Mouse (Mus musculus): ENCODE measurements around the gene Ifi211.
"Not testable (repeated sequence)": the region's sequence is repeated elsewhere in the genome, so short reads cannot be mapped to it uniquely, and the experiment has no call there.

The Ifi211 gene

DNA sequence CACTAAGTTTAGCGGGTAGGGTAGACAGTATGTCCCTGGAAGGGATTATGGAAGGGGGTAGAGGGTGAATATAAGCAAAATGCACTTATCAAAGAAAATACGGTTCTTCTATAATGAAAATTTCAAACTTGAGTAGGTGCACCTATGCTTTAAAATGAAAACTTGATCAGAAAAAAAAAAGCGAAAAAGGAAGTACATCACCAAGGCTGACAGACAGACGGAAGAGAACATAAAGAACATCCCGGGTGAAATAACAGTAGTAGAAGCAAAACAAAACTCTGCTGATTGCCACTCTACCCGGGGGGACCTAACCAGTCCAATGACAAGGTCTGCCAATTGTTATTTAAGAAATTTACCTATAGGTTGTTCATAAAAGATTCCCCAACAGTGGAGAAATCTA, 34.6 kb downstream of the Ifi211 start:
- not testable (repeated sequence) for DNase-seq

DNA sequence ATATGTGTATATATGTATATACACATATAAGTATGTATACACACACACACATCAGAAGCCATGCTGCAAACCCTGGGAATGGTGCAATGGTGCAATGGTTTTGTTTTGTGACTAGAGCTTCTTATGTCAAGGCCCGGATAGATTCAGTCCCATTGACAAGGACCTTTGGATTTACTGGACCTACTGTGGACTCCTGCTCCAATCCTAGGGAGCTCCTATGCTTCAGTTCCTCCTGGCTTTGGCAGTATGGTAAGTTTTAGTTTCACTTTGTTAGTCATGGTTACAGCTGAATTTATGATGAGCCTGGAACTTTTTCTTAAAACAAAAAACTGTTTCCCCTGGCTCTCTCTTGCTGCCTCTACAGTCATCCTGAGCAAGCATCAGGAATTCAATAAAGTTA, 35.7 kb downstream of the Ifi211 start:
- DNase-seq, result not testable (repeated sequence)

DNA sequence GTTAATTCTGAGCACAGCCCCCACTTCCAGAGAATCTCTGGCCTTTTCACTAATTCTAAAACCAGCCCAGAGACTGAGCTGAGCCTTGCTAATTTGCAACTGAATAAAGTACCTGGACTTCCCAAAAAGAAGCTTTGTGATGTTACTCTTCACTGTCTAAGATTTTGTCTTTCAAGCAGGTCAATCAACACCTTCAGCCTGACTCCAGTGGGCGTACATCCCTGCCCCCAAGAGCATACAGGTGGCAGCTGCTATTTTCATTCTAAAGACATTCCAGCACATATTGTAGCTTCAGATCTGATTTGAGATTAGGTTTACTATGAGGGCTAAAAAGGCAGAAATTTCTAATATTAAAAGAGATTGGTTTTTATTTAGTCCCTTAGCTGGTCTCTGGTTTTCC, 44.3 kb downstream of the Ifi211 start:
- not testable (repeated sequence) for DNase-seq

DNA sequence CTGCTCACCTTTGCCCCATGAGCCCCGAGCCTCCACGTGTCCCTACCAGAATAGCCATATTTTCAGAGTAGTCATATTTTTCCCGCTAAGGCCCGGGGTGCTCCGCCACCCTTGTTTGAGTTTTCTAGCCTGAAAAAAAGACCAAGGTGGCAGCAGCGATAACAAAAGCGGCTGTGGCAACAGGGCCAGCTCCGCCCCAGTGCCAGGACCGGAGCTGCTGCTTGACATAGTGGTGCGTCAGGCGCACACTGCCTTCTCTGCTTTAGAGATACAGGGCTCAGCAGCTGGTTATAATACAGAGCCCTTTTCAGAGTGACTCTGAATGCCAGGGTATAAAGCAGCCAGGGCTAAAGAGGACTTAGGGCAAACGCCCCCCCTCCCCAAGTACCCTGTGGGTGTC, 46.3 kb downstream of the Ifi211 start:
- DNase-seq, result no peak

DNA sequence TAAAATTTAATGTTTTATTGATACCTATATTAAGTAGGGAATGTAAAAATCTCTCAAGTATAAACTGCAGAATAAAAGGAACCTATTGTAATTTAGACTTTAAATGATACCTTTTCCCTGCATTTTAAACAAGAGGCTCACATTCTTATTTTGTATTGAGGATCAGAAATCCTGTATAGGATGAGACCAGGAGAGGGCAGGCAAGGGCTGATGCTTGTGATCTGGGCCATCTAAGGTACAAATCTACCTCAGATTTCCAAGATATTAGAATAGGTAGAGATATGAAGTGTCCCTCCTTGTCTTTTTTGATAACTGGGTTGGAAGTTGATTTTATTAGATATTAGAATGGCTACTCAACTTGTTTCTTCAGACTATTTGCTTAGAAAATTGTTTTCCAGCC, 59.1 kb downstream of the Ifi211 start:
- DNase-seq, result not testable (repeated sequence)

DNA sequence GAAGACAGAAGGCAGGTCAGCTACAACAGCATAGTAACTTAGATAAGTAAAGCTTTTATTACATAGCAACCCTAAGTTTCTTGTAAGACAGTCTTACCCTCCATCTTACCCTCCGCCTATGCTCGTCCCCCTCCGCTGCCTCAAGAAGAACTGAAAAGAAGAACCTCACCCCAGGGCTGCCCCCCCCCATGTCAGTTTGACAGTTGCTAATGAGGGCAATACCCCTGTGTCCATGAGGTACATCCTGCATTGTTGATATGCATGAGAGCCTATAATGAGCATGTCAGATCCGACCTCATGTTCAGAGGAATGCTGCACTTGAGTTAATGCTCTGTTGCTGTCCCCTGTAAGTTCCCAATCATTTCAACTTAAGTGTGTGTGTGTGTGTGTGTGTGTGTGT, 60.0 kb downstream of the Ifi211 start:
- DNase-seq, result not testable (repeated sequence)

Measured in thymus, postnatal 36 days (tissue).